Mouse (Mus musculus) brain, embryonic 18.5 days (tissue): Measurements from ENCODE around the gene Ccnf.

ENCODE experiments used
- DNase-seq: peaks from one replicate; pipeline ENCODE4 v3.0.0-alpha.2; 2012; ENCODE audit warnings: low read depth, low spot score

The Ccnf gene

DNA sequence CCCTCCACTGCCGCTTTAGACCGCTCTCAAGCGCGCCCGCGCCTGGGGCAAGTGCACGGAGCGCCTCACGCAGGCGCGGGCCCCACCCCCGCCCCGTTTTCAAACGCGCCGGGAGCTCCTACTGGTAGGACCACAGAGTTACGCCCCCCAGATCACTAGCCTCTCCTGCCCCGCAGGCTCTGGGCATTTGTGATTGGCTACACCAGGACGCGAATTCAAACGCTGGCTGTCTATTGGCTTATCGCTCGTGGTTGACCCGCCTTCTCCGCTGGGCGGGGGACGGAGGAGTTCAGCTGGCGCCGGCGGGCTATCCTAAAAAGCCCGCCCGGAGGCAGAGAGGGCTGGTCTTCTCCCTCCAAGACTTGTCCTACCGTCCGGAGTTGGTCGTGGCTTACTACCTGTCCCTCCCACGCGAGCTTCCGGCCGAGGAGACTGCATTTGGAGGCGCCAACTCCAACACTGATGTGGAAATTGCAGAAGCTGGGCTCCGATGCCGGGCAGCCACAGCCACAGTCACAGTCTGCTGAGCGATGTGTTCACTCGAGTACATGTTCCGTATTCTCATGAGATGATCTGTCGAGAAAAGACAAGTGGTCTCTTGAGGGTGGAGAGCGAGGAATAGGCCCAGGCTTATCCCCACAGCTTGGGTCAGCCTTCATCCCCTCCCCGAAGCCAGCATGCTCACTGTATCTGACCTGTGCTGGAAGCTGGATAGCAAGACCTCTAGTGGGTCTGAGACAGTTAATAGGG lies at the start of gene Ccnf:
TSS of gene Ccnf (minus strand) at position 165 of the 750 bp plus-strand sequence.
- peak; percentile 94 for DNase-seq

DNA sequence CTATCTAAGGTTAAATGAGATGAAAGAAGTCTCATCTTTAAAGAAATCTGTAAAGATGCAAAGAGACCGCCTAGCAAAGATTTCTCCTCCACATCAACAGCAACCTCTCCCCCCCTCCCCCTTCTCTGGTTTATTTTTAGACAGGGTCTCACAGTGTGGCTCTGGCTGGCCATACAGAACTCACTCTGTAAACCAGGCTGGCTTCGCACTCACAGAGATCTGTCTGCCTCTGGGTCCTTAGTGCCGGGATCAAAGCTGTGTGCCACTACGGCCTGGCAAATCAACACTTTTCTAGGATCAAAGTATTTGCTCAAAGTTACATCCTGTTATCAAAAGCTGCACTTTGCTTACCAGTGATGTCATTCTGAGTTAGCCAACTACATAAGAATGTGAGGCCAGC lies 49.4 kb upstream of the Ccnf start:
- DNase-seq: no peak

DNA sequence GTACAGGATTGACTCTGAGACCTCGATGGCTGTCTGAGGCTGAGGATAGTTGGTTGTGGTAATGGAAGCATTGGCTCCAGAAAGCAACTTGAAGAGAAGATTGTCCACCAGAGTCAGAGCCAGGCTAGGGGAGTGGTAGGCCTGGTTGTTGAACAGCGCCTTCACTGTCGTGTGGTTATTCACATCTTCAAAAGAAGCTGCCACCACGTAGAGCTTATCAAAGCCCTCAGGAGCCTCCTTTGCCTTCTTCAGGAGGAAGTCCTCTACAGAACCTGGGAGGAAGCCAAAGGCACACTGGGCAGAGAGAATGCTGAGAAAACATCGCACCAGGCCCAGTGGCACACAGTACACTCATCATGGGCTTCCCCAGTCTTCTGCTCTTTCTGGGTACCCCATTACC lies 38.1 kb upstream of the Ccnf start:
- no peak for DNase-seq

DNA sequence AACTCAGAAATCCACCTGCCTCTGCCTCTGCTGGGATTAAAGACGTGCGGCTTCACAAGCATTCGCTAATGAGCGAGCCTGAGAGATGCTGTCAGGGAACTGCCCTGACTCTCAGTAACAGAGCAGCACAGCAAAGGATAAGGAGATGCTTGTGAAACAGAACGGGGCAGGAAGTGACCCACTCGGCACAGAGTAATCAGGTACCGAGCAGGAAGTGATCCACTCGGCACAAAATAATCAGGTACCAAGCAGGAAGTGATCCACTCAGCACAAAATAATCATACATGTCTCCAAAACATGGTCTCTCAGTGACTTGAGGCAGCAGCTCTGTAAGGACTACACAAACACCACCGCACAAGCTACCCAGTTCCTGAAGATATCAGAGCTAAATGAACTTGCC lies 37.2 kb upstream of the Ccnf start:
- DNase-seq: no peak

DNA sequence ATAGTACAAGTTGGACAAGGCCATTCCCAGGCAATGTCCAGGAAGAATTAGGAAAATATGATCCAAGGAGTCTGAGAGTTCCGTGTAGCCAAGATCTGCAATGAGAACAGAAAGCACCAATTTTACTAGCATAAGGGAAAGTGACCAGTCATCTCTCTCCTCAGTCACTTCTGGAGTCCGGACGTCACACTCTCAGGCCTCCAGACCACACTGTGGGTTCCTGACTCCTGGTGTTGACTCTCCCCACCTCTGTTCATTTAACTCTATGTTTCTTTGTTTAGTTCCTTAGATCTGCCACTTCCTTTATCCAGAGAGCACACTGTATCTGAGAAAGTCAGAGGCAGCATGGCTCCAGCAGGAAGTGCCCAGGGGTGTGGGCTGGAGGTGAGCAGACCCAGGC lies 34.4 kb upstream of the Ccnf start:
- DNase-seq: no peak

DNA sequence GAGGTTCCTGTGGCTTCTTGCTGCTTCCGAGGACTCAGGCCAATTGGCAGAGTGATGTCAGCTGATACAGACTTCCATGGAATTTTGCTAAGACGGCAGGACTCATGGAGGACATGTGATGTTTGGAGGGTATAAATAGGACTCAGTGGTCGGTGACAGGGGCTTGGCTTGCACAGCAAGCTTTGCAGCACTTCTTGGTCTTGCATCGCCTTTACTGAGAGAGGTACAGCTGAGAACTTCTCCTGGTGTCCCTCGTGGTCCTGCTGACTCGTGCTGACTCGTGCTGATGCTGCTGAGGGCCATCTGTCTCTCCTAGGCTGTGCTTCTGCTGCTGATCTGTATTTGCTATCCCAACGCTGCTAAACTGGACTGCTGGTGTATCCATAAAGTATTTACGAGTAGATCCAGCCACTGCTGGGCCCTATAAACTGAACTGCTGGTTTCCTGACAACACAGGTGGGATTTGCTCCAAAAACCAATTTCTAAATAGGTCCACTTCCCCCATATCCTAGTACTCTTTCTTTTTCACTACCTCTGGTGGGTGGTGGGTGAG lies 32.1 kb upstream of the Ccnf start:
- no peak for DNase-seq

DNA sequence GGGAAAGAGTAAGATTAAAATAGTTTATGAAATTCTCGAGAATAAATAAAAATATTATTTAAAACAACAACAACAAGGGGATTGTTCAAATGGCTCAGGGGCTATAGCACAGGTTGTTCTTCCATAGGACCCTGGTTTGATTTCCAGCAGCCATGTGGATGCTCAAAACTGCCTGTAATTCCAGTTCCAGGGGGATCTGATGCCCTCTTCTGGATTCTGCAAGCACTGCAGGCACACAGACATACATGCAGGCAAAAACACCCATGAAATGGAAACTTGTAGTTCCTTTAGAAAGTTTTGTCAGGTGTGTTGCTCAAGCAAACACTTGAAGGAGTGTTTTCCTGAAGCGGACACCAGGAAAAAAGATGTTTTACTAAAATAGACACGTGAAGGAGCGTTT lies 31.4 kb upstream of the Ccnf start:
- DNase-seq: no peak

DNA sequence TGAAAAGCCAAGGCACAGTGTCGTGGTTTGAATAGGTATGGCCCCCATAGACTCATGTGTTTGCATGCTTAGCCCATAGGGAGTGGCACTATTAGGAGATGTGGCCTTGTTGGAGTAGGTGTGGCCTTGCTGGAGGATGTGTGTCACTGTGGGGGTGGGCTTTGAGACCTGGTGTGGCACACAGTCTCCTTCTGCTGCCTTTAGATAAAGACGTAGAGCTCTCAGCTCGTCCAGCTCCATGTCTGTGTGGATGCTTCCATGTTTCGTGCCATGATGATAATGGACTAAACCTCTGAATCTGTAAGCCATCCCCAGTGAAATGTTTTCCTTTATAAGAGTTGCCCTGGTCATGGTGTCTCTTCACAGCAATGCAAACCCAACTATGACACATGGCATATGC lies 28.6 kb upstream of the Ccnf start:
- DNase-seq: no peak

DNA sequence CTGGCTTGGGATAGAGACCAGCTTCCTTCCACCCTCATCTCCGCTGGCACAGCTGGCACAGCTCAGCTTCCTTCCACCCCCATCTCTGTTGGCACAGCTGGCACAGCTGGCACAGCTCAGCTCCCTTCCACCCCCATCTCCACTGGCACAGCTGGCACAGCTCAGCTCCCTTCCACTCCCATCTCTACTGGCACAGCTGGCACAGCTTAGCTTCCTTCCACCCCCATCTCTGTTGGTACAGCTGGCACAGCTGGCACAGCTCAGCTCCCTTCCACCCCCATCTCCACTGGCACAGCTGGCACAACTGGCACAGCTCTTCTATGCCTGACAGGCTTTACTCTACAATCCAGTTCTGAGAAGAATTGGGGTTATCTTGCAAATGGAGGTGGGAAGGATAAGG lies 15.8 kb upstream of the Ccnf start:
- no peak for DNase-seq

DNA sequence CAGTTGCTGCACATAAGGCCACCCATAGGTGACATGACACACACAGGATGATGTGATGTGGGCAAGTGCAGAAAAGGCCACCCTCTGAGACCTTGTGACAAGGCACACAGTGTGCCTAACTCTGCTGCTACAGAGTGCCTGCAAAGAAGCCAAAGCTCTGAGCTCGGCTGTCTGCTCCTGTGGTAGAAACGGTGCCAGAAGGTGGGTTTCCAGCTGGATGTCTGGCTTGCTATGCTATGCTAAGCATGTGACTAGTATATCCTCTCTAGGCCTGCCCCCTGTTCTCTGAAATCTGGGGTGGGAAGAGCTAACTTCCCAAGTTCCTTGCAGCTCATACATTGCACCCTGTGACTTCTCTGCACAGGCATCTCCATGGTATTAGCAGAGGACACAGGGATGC lies 13.5 kb upstream of the Ccnf start:
- DNase-seq: no peak

DNA sequence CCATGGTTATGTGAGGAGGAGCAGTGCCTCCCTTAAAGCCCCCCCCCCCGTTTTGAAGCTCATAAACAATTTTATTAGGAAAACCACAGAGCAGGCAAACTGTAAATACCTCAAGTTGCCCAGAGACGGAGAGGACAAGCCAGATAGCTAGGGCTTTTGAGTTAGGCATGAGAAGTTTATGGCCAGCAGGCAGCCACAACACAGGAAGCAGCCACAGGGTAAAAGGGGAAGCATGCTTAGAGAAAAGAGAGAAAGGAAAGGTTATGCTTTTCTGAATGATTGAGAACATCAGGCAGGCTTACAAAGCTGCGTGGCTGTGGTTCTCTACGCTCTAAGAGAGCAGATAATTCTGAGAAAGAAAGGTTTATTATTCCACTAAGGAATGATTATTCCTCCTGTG lies 9.2 kb upstream of the Ccnf start:
- DNase-seq: no peak

DNA sequence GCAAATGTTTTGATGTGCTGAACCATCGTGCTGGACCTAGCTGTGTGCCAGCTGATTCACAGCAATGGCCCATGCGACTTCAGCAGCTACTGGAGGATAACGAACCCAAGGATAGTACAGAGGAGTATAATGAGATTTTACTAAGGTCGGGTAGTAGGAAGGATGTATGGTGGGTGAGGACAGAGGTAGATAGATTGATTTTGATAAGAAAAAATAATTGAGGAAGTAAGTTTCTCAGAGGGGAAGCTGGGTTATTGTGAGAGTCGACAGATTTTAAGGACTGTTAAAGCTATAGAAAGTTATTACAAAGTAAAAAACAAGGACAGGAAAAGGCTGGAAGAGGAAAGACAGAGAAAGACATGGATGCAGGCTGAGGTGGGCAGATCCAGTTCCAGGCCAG lies 8.4 kb upstream of the Ccnf start:
- DNase-seq: no peak

DNA sequence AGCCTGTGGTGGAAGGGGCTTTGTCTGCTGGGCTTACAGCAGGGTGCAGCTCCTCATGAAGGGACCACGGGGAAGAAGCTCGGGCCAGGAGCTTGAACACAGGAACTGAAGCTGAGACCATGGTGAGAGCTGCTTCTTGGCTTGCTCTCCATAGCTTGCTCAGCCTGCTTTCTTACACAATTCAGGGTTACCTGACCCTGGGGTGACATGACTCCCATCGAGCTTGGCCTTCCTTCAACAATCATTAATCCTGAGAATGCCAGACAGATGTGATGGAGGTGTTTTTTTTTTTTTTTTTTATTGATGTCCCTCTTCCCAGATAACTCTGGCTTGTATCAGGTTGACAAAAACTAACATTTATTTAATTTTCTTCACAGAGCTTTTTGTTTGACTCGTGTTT lies 7.7 kb upstream of the Ccnf start:
- DNase-seq: no peak

DNA sequence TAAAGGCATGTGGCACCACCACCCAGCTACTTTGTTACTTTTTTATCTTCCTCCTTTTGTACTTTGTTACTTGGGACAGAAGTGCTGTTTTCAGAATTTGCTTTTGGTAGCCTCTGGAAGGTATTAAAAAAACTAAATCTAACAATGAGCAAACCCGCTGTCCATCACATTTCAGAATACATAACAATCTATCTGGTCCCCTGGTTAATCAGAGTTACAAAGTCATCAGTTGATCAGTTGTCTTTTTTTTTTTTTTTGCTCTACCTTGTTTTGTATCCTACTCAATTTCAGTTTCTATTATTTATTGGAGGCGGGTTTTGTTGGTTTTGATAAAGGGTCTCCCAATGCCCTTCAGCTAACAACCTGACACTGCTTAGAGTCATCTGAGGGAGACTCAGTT lies 1.0 kb upstream of the Ccnf start:
- DNase-seq: no peak

DNA sequence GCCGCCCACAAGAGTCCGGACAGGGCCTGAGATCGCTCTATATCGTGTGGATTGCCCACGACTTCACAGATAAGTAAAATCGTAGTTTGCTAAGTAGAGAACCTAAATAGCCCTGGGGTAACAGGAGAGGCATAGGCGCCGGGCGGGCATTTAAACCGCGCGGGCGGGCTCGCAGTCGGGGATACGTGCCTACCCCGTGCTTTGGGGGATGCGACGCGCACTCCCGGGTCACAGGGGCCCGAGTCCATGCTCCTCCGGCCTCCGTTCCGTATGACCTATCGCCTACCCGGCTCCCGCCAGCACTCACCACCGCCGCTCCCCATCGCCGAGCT lies 330 bp downstream of the Ccnf start:
- no peak for DNase-seq

DNA sequence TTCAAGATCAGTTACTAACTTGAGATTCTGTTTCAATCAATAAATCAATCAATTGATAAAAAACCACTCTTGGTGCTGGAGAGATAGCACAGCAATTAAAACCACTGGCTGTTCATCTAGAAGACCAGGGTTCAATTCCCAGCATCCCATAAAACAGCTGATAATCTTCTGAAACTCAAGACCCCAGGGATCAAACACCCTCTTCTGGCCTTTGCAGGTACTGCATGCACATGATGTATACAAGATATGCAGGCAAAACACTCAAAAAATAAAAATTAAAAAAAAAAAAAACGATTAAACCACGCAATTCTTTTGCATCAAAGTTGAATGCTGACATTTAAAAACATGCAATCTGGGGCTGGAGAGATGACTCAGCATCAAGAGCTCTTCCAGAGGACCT lies 2.6 kb downstream of the Ccnf start:
- DNase-seq: no peak

DNA sequence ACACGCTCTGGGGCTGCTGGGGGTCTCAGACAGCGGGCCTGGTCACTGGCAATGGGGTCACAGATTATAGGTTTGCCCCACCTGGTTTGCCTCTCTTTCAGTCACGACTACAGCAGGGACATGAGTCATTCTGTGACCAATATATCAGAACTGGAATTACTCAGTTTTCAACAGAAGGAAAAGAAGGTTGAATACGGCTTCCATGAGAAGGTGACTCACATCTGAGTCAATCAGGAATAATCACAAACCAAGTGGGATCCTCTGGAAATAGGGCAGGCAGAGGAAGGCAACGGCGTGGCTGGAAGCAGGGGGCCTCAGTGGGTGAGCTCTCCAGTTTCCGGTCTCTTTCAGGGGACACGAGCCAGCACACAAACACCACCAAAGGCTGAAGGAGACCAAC lies 7.2 kb downstream of the Ccnf start:
- no peak for DNase-seq

DNA sequence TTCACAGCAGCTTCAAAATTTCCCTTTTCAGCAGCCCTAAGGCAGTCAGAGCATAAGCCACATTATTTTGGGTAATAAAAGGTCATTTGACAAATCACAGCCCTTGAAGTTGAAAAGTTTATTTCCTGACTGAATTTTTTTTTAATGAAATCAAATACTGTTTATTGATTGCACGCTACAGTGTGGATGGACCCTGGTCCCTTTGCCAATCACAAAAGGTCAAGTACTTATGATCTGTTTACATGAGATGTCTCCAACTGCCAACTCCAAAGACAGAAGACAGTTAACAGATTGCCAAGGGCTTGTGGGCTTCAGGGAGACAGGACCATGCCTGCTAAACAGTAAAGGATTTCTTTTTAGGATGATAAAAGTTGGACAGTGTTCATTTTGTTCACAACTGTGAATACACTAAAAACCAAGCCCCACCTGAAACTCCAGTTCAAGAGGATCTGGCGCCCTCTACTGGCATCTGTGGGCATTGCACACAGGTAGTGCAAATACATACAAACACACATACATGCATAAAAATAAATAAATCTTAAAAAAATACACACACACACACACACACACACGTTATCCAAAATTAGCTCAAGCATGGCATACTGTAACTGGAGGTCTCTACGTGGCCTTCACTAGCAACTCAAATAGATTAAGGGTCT lies 7.8 kb downstream of the Ccnf start:
- no peak for DNase-seq

DNA sequence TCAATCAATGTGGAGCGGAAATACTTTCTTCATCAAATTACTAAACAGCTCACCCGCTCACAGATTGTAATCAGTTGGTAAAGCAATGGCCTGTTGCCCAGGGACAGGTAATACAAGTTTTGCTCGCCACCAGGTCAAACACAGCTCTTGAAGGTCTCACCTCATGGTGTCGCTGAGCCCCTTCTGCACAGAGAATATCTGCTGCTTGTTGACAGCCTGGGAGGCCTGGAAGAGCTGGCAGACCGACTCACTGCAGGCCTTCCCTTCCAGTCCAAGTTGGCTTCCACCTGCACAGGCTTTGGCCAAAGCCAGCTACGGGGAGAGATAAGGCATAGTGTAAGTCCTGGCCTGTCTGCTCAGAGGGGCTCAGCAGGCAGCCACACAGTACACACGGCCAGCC lies 14.4 kb downstream of the Ccnf start:
- DNase-seq: no peak

DNA sequence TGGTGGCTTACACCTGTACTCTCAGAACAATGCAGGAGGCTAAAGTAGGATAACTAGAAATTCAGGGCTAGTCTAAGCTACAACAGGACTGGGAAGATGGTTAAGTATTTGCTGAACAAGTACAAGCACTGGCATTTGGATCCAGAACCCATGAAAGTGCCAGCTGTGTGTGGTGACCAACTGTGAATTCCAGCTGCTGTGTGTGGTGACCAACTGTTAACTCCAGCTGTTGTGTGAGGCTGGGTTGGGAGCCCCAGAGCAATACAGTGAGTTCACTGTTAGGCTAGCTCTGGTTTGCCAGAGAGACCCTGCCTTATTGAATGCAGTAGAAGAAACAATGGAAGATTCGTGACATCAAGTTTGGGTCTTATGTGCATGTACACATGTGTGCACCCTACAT lies 14.8 kb downstream of the Ccnf start:
- no peak for DNase-seq

DNA sequence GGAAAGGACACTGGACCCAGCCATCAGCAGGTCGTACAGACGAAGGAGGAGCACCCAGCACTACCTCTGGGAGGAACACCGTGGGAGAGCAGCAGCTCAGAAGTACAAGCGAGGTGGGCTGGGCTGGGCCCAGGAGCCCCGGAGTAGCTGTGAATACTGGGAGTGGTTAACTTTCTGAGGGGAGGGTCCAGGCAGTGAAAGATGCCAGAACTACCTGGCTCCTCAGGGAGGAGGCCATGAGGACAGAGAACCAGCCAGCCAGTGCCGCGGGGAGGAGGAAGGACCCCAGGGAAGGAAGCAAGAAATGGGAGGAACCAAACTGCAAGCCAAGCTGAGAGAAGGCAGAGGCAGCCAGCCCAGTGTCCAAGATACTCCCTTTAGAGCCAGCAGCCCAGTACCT lies 23.3 kb downstream of the Ccnf start:
- DNase-seq: no peak

DNA sequence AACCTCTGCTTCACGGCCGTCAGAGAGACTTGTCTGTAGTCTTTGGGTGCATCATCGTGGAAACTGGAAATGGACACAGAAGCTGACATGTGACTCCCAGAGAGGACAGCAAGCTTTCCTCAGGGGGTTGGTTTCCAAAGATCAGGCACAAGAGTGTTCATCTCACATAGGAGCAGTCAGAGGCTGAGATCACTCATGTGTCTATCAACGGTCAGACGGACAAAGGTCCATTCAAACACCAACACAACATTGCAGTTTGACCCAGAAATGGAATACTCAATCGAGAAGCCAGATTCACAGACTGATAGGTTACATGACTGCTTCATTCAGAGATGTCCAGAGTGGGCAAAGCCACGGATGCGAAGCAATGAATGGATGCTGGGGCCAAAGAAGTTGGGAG lies 24.6 kb downstream of the Ccnf start:
- no peak for DNase-seq

DNA sequence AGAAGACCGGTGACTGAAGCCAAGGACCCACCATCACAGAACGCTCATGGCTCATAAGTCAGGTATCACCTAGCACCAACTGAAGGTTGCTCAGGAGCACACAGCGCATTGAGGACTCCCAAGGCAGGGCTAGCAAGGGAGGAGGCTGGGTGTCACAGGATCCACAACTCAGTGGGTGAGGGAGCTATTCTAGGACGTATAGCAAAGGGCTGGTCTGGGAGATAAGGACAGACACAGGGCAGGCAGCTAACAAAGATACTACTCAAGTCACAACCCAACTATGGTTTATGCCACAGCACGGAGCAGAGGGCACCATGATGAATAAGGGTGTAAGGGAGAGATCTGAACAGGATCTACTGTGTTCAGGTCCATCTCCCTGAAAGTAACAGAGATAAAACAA lies 25.4 kb downstream of the Ccnf start:
- DNase-seq: no peak

DNA sequence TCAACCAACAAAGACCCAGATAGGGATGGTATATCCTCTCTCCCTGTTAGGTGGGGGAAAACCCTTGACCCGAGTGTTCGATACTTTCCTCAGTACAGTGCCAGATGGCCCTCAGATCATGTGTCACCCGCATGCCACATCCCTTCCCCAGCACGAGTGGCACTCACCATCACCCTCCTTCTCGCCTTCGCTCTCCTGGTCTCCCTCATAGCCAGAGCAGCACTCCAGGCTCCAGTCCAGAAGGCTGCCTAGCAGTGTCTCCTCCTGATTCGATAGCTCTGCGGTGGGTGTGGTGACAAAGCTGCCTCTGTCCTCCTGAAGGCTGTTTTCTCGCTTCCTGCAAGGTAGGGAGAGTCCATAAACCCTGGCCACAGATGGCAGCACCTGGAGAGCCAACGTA lies 26.5 kb downstream of the Ccnf start:
- no peak for DNase-seq
